Mouse (Mus musculus) spleen, adult 2 months (tissue): ENCODE data around the gene Tmsb4x.

Experiments
- CTCF ChIP-seq: fragments of 200-500 bp; IDR thresholded peaks from 2 replicates; pipeline ENCODE4 v1.5.1; 2011; ENCODE audit warnings: mild to moderate bottlenecking, inconsistent platforms; ENCODE audit not compliant: insufficient read depth, insufficient read length, insufficient replicate concordance; ENCODE audit errors: extremely low read depth
- POLR2A ChIP-seq: fragments of 200-500 bp; IDR thresholded peaks from 2 replicates; pipeline ENCODE4 v1.6.1; 2011; ENCODE audit warnings: low read depth, low read length, inconsistent platforms

DNA sequence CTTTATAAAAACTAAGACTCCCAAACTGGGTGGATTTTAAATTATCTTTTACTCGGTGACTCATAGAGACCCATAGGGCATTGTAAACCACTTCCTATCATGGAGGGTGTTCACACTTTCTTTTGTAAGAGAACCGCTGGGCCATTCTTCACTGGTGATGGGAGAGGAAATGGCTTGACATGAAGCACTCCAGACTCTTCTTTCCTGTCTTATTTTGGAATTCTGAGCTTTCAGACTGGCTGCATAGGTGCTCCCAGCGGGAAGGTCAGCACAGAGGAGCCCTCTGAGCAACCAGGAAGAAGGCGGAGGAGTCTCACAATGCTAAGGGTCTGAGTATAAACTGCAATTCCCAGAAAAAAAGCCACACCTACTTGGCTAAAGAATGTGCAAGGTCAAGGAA is 51.4 kb downstream of the Tmsb4x start:
- TF ChIP-seq POLR2A (no peak), CTCF (no peak)
